Mouse (Mus musculus) CH12.LX (cell line): ENCODE data around the gene Clasp2. TPM values are rescaled to one million over a fixed set of nuclear protein-coding genes. Genes with fewer than 3 reads are reported as not detected.

Source experiments
- DNase-seq: peaks from one replicate; pipeline ENCODE4 v3.0.0-alpha.2; 2013; ENCODE audit errors: extremely low read depth
- H3K27ac ChIP-seq: 2 replicates; pipeline ENCODE4 v1.5.1; 2012; ENCODE audit warnings: low read depth, mild to moderate bottlenecking, control low read depth, moderate library complexity; ENCODE audit not compliant: insufficient read depth
- H3K27me3 ChIP-seq: replicated peaks from 2 replicates; pipeline ENCODE3; 2012; ENCODE audit warnings: inconsistent platforms
- H3K36me3 ChIP-seq, 2 experiments: replicated peaks in 1 of 2; 2 replicates each; pipeline versions ENCODE3 to v1.6.1; 2012; ENCODE audit warnings: inconsistent platforms in 1 of 2, low read length in 1 of 2, mild to moderate bottlenecking in 1 of 2, mixed read lengths in 1 of 2, moderate library complexity in 1 of 2; ENCODE audit not compliant: control insufficient read depth in 1 of 2, insufficient read depth in 1 of 2
- H3K4me1 ChIP-seq, 2 experiments: 2 replicates each; pipeline ENCODE4 v1.6.1; 2012; ENCODE audit warnings: inconsistent platforms in 1 of 2, moderate library complexity in 1 of 2; ENCODE audit not compliant: insufficient read depth in 2 of 2, control insufficient read depth in 1 of 2
- H3K4me2 ChIP-seq: 2 replicates; pipeline ENCODE4 v1.6.1; 2012; ENCODE audit warnings: low read depth, mild to moderate bottlenecking, control low read depth; ENCODE audit not compliant: poor library complexity, insufficient read depth, severe bottlenecking
- H3K4me3 ChIP-seq, 3 experiments: fragments of 150-350 bp in 1 of 3; sonication (generic) in 1 of 3; replicated peaks in 1 of 3; 2 replicates each; pipeline versions ENCODE3 to v1.5.1; 2011 to 2012; ENCODE audit warnings: low read depth in 2 of 3, low read length in 2 of 3, mild to moderate bottlenecking in 2 of 3, moderate library complexity in 2 of 3, control low read depth in 1 of 3, improper control_type of control experiment in 1 of 3, inconsistent platforms in 1 of 3, mixed read lengths in 1 of 3; ENCODE audit not compliant: poor library complexity in 1 of 3
- H3K79me2 ChIP-seq: replicated peaks from 2 replicates; pipeline ENCODE4 v1.6.1; 2012; ENCODE audit warnings: mild to moderate bottlenecking, moderate library complexity; ENCODE audit not compliant: control insufficient read depth, poor library complexity, insufficient read depth, severe bottlenecking; ENCODE audit errors: extremely low read depth
- H3K9ac ChIP-seq: 2 replicates; pipeline ENCODE4 v1.6.1; 2012; ENCODE audit warnings: low read depth, mild to moderate bottlenecking, control low read depth, moderate library complexity; ENCODE audit not compliant: insufficient read depth
- H3K9me3 ChIP-seq: replicated peaks from 2 replicates; pipeline ENCODE3; 2012; ENCODE audit warnings: low read length, inconsistent platforms, mixed read lengths
- CHD1 ChIP-seq: IDR thresholded peaks from 2 replicates; pipeline ENCODE4 v1.6.1; 2012; ENCODE audit warnings: low read depth, low read length, improper control_type of control experiment, inconsistent platforms
- EP300 ChIP-seq: IDR thresholded peaks from 2 replicates; pipeline ENCODE4 v1.6.1; 2011; ENCODE audit warnings: low read length, improper control_type of control experiment
- MAFK ChIP-seq: IDR thresholded peaks from 2 replicates; pipeline ENCODE4 v1.6.1; 2011; ENCODE audit warnings: low read length, improper control_type of control experiment; ENCODE audit not compliant: insufficient replicate concordance
- MEF2A ChIP-seq: IDR thresholded peaks from 2 replicates; pipeline ENCODE4 v1.6.1; 2014; ENCODE audit warnings: low read depth, mild to moderate bottlenecking, inconsistent platforms, low read length, improper control_type of control experiment, borderline replicate concordance
- NELFE ChIP-seq: IDR thresholded peaks from 2 replicates; pipeline ENCODE4 v1.6.1; 2011; ENCODE audit warnings: low read depth, low read length, improper control_type of control experiment
- PAX5 ChIP-seq: IDR thresholded peaks from 2 replicates; pipeline ENCODE4 v1.6.1; 2012; ENCODE audit warnings: low read length, inconsistent platforms, mixed read lengths
- POLR2A ChIP-seq: IDR thresholded peaks from 2 replicates; pipeline ENCODE4 v1.6.1; 2011; ENCODE audit warnings: low read depth, mild to moderate bottlenecking, improper control_type of control experiment, low read length
- RCOR1 ChIP-seq: conservative IDR thresholded peaks from 2 replicates; pipeline ENCODE4 v1.6.1; 2012; ENCODE audit warnings: low read depth, mild to moderate bottlenecking, inconsistent platforms, low read length, improper control_type of control experiment
- SMC3 ChIP-seq: IDR thresholded peaks from 2 replicates; pipeline ENCODE4 v1.6.1; 2011; ENCODE audit warnings: low read depth, low read length, improper control_type of control experiment
- TCF12 ChIP-seq: IDR thresholded peaks from 2 replicates; pipeline ENCODE4 v1.6.1; 2014; ENCODE audit warnings: low read depth, mild to moderate bottlenecking, inconsistent platforms, low read length, improper control_type of control experiment
- ZKSCAN1 ChIP-seq: IDR thresholded peaks from 2 replicates; pipeline ENCODE4 v1.6.1; 2012; ENCODE audit warnings: low read depth, inconsistent platforms, low read length, improper control_type of control experiment, borderline replicate concordance
- ZMIZ1 ChIP-seq: IDR thresholded peaks from 2 replicates; pipeline ENCODE4 v1.6.1; 2012; ENCODE audit warnings: low read depth, mild to moderate bottlenecking, inconsistent platforms, low read length, improper control_type of control experiment
- dilution Hi-C: fragments of 300-500 bp; cut with MboI; formaldehyde crosslinking; loops from 2 replicates; pipeline ENCODE4 v1.14.3; 2020; ENCODE audit warnings: low sequenced_read_pairs; ENCODE audit not compliant: extremely low pct_unique_long_range_greater_than_20kb, extremely low pct_ligation_motif_present
- in situ Hi-C: fragments of 300-500 bp; cut with MboI; formaldehyde crosslinking; loops from 3 replicates; pipeline ENCODE4 v1.14.3; 2019; ENCODE audit warnings: low sequenced_read_pairs, low pct_ligation_motif_present, low pct_unique_long_range_greater_than_20kb, mixed read lengths
- polyA plus RNA-seq: library from polyadenylated mRNA; unstranded; fragments of >175 nt; gene quantifications from 2 replicates; pipeline ENCODE4 v1.2.1, GENCODE M21; 2012; ENCODE audit warnings: low read depth; ENCODE audit not compliant: insufficient read length
- total RNA-seq, 2 experiments: library from RNA; depleted of rRNA; stranded (reverse); fragments of 300-350 nt in 1 of 2; fragments of >200 nt in 1 of 2; gene quantifications; 2 replicates each; pipeline ENCODE4 v1.2.3; 2012 to 2014

The Clasp2 gene
- total and polyA plus RNA-seq, 3 experiments, result 23.9 to 32.4 (median 27.0) TPM

GRCm38 (mm10) chr9:113726991-113727680 is 14.1 kb upstream of the Clasp2 start:
- H3K27me3 ChIP-seq, result no peaks in the 10 kb centered on the region
- no peaks in the 10 kb centered on the region for H3K36me3 ChIP-seq
- H3K79me2 ChIP-seq, result no peaks in the 10 kb centered on the region
- in situ Hi-C loops, result loop anchor here (25.0 kb wide), 1 partner anchor 360 kb away; no protein-coding TSS in a partner anchor
- no peak overlapping the region for H3K4me2 ChIP-seq
- H3K9me3 ChIP-seq, result no peaks in the 10 kb centered on the region
- DNase-seq, result no peak
- peaks cover 0 to 7% of the 10 kb centered on the region in 2 experiments; a peak in 2 of 4 replicates for H3K4me1 ChIP-seq
- dilution Hi-C loops, result no loop called here
- no peak overlapping the region for H3K27ac ChIP-seq
- no peak overlapping the region for H3K4me3 ChIP-seq
- no peak overlapping the region for H3K9ac ChIP-seq
- TF ChIP-seq CHD1 (no peak), RCOR1 (no peak)
- TF ChIP-seq, all 38 proteins: peak for 0

GRCm38 (mm10) chr9:113731540-113731939 is 9.7 kb upstream of the Clasp2 start:
- DNase-seq, result no peak
- Histone ChIP-seq H3K79me2 (no peaks in the 10 kb centered on the region), H3K4me2 (no peak overlapping the region), H3K27me3 (no peaks in the 10 kb centered on the region), H3K4me1 (peaks cover 0 to 7% of the 10 kb centered on the region in 2 experiments; a peak in 2 of 4 replicates), H3K27ac (no peak overlapping the region), H3K4me3 (no peak overlapping the region), H3K36me3 (no peaks in the 10 kb centered on the region), H3K9me3 (no peaks in the 10 kb centered on the region), H3K9ac (no peak overlapping the region)
- in situ Hi-C loops, result loop anchor here (25.0 kb wide), 1 partner anchor 356 kb away; no protein-coding TSS in a partner anchor
- TF ChIP-seq NELFE (no peak), ZKSCAN1 (no peak), MAFK (no peak), ZMIZ1 (no peak), TCF12 (no peak)
- dilution Hi-C loops, result no loop called here

- no peaks in the 10 kb centered on the region for H3K9me3 ChIP-seq
- peaks cover 0 to 3% of the 10 kb centered on the region in 2 experiments for H3K36me3 ChIP-seq
- H3K4me1 ChIP-seq, result peaks cover 0 to 10% of the 10 kb centered on the region in 2 experiments; a peak in 2 of 4 replicates
- H3K79me2 ChIP-seq, result no peaks in the 10 kb centered on the region; the same call in 1 of the 2 replicates
- no peaks in the 10 kb centered on the region for H3K27me3 ChIP-seq
- H3K4me3 ChIP-seq, result no peak overlapping the region
- in situ Hi-C loops (loop anchor here (25.0 kb wide), 1 partner anchor 351 kb away; no protein-coding TSS in a partner anchor), dilution Hi-C loops (no loop called here)
- H3K27ac ChIP-seq, result no peak overlapping the region
- no peak for TF ChIP-seq CHD1
- TF ChIP-seq EP300, result no peak
- no peak for TF ChIP-seq MEF2A
- no peak for TF ChIP-seq SMC3
- TF ChIP-seq POLR2A, result no peak
- TF ChIP-seq ZMIZ1, result no peak
- no peak for TF ChIP-seq NELFE
- TF ChIP-seq PAX5, result no peak
- H3K9ac ChIP-seq, result no peak overlapping the region
- no peak for DNase-seq
- H3K4me2 ChIP-seq, result no peak overlapping the region
Observed at GRCm38 (mm10) chr9:113735920-113736319, 5.4 kb upstream of the Clasp2 start.
